8 mouse cellular contexts compared by ENCODE assay signal in genomic region chr11:59810480-59811158, GRCm38 (mm10). TPM values are rescaled to one million over a fixed set of nuclear protein-coding genes. Genes with fewer than 3 reads are reported as not detected.
DNase-seq lines count a peak whose midpoint lies in the region; ATAC-seq and TF ChIP-seq lines count a peak whose summit lies in the region.

No protein-coding gene starts in this region.

- peak overlapping the region; percentile 100 for H3K27ac ChIP-seq in left cerebral cortex, adult 2 months
- H3K27ac ChIP-seq in cortical plate, adult 2 months (ENCODE audit: insufficient read depth, low read length), result no peak overlapping the region
- H3K27ac ChIP-seq in intestine, embryonic 14.5 days (ENCODE audit: low read depth), result peak overlapping the region; percentile 98
- peak overlapping the region; percentile 98 for H3K27ac ChIP-seq in neural tube, embryonic 13.5 days (replicated peaks)

- peak; percentile 13; the same call in 1 of the 2 replicates for ATAC-seq in intestine, embryonic 14.5 days (replicated peaks; ENCODE audit: low FRiP score, low TSS enrichment, low read depth)
- peak; percentile 3; the same call in 1 of the 2 replicates for ATAC-seq in neural tube, embryonic 13.5 days (ENCODE audit: low read depth)

- peak overlapping the region; percentile 97 for H3K9ac ChIP-seq in intestine, embryonic 14.5 days (ENCODE audit: low read length)
- H3K9ac ChIP-seq in neural tube, embryonic 13.5 days, result peak overlapping the region; percentile 88

- peaks cover 8% of the 10 kb centered on the region for H3K4me1 ChIP-seq in cortical plate, adult 2 months (ENCODE audit: control insufficient read depth, insufficient read depth, low read length)
- peaks cover 7% of the 10 kb centered on the region for H3K4me1 ChIP-seq in intestine, embryonic 14.5 days (replicated peaks; ENCODE audit: control insufficient read depth, insufficient read depth, low read length)
- peaks cover 20% of the 10 kb centered on the region for H3K4me1 ChIP-seq in neural tube, embryonic 13.5 days (replicated peaks)

- TF ChIP-seq POLR2A in cortical plate, adult 2 months (IDR thresholded peaks at IDR 0.05; ENCODE audit: extremely low read depth, insufficient read depth, low read length), result no peak

- 60% methylated on average over 14 of the region's 14 CpGs for WGBS in intestine, embryonic 14.5 days
- WGBS in neural tube, embryonic 13.5 days, result 66% methylated on average over 14 of the region's 14 CpGs

- peak overlapping the region; percentile 96 for H3K4me2 ChIP-seq in intestine, embryonic 14.5 days (ENCODE audit: low read length)
- peak overlapping the region; percentile 84 for H3K4me2 ChIP-seq in neural tube, embryonic 13.5 days

- intact Hi-C loops in left cerebral cortex, adult 2 months (cut with DNase I), result no loop called here
- intact Hi-C loops in left cerebral cortex, postnatal 4 days (cut with DNase I), result no loop called here

- H3K27me3 ChIP-seq in intestine, embryonic 14.5 days (replicated peaks; ENCODE audit: control insufficient read depth, insufficient read depth, low read length), result no peaks in the 10 kb centered on the region
- no peaks in the 10 kb centered on the region for H3K27me3 ChIP-seq in neural tube, embryonic 13.5 days

- TF ChIP-seq CTCF in left cerebral cortex, adult 2 months (IDR thresholded peaks at IDR 0.05), result no peak; the same call in 1 of the 2 replicates
- no peak for TF ChIP-seq CTCF in cortical plate, adult 2 months (IDR thresholded peaks at IDR 0.05; ENCODE audit: extremely low read depth, insufficient read depth, low read length)

- H3K36me3 ChIP-seq in intestine, embryonic 14.5 days (ENCODE audit: control insufficient read depth, insufficient read depth, low read length), result peaks cover 24% of the 10 kb centered on the region
- H3K36me3 ChIP-seq in neural tube, embryonic 13.5 days, result peaks cover 27% of the 10 kb centered on the region

- no peaks in the 10 kb centered on the region for H3K9me3 ChIP-seq in intestine, embryonic 14.5 days (ENCODE audit: control insufficient read depth, low read length)
- H3K9me3 ChIP-seq in neural tube, embryonic 13.5 days, result no peaks in the 10 kb centered on the region

- DNase-seq in left cerebral cortex, adult 2 months (ENCODE audit: extremely low spot score in 1 of 2, low spot score in 2 of 2), result no peak
- DNase-seq in left cerebral cortex, postnatal 4 days, result no peak
- DNase-seq in intestine, embryonic 14.5 days (ENCODE audit: low spot score), result no peak
- DNase-seq in ovary, postnatal 10 days (ENCODE audit: low spot score), result no peak
- DNase-seq in testis, postnatal 14 days (ENCODE audit: low spot score), result no peak
- DNase-seq in thymus, postnatal 4 days, result no peak

- peak overlapping the region; percentile 86 for H3K4me3 ChIP-seq in left cerebral cortex, adult 2 months
- peak overlapping the region; percentile 98 for H3K4me3 ChIP-seq in cortical plate, adult 2 months (ENCODE audit: insufficient read depth, low read length)
- peak overlapping the region; percentile 91 for H3K4me3 ChIP-seq in intestine, embryonic 14.5 days (ENCODE audit: low read depth, low read length)
- H3K4me3 ChIP-seq in neural tube, embryonic 13.5 days, result peak overlapping the region; percentile 63

RNA-seq across cellular contexts. Expression of gene Flcn, which starts 0.8 kb away (rescaled TPM):
- 10 to 100 TPM; 45.8 to 49.1 TPM for total RNA-seq in left cerebral cortex, adult 2 months (2021)
- total RNA-seq in left cerebral cortex, postnatal 4 days (2021), result 10 to 100 TPM; 33.3 to 36.1 TPM
- polyA plus RNA-seq in cortical plate, adult 2 months (2012; rRNA removed), result 51.4 and 51.6 TPM in 2 replicates
- polyA plus RNA-seq in intestine, embryonic 14.5 days (2014; fragmentation: Nextera tagmentation; extraction: Ambion mirVana), result 30.1 and 31.4 TPM in 2 replicates
- 35.0 and 35.9 TPM in 2 replicates for polyA plus RNA-seq in neural tube, embryonic 13.5 days (2015; fragmentation: Nextera tagmentation; extraction: Ambion mirVana)

RNA-seq across cellular contexts. Expression of gene Pld6, which starts 23.2 kb away (rescaled TPM):
- total RNA-seq in left cerebral cortex, adult 2 months (2021), result 1 to 10 TPM in 1 of 2 experiments, under 1 TPM in 1; 0.75 to 1.3 TPM
- 1 to 10 TPM; 3.0 to 3.8 TPM for total RNA-seq in left cerebral cortex, postnatal 4 days (2021)
- polyA plus RNA-seq in cortical plate, adult 2 months (2012; rRNA removed), result 1.9 and 2.0 TPM in 2 replicates
- 1.5 and 1.7 TPM in 2 replicates for polyA plus RNA-seq in intestine, embryonic 14.5 days (2014; fragmentation: Nextera tagmentation; extraction: Ambion mirVana)
- 3.4 and 4.1 TPM in 2 replicates for polyA plus RNA-seq in neural tube, embryonic 13.5 days (2015; fragmentation: Nextera tagmentation; extraction: Ambion mirVana)

RNA-seq across cellular contexts. Expression of gene Nt5m, which starts 28.6 kb away (rescaled TPM):
- 10 to 100 TPM; 49.5 to 51.1 TPM for total RNA-seq in left cerebral cortex, adult 2 months (2021)
- 10 to 100 TPM; 43.6 to 45.0 TPM for total RNA-seq in left cerebral cortex, postnatal 4 days (2021)
- 72.5 and 73.2 TPM in 2 replicates for polyA plus RNA-seq in cortical plate, adult 2 months (2012; rRNA removed)
- 33.8 and 35.5 TPM in 2 replicates for polyA plus RNA-seq in intestine, embryonic 14.5 days (2014; fragmentation: Nextera tagmentation; extraction: Ambion mirVana)
- polyA plus RNA-seq in neural tube, embryonic 13.5 days (2015; fragmentation: Nextera tagmentation; extraction: Ambion mirVana), result 63.8 and 70.7 TPM in 2 replicates

RNA-seq across cellular contexts. Expression of gene Cops3, which starts 29.0 kb away (rescaled TPM):
- total RNA-seq in left cerebral cortex, adult 2 months (2021), result 10 to 100 TPM; 68.7 to 69.1 TPM
- 10 to 100 TPM; 83.2 to 87.3 TPM for total RNA-seq in left cerebral cortex, postnatal 4 days (2021)
- 47.3 and 48.1 TPM in 2 replicates for polyA plus RNA-seq in cortical plate, adult 2 months (2012; rRNA removed)
- polyA plus RNA-seq in intestine, embryonic 14.5 days (2014; fragmentation: Nextera tagmentation; extraction: Ambion mirVana), result 206 and 211 TPM in 2 replicates
- polyA plus RNA-seq in neural tube, embryonic 13.5 days (2015; fragmentation: Nextera tagmentation; extraction: Ambion mirVana), result 219 and 243 TPM in 2 replicates
